Mouse (Mus musculus) kidney, adult 2 months (tissue): ENCODE results near the gene Olfr890. TPM values are rescaled to one million over a fixed set of nuclear protein-coding genes. Genes with fewer than 3 reads are reported as not detected.
"Not testable (repeated sequence)": the region's sequence is repeated elsewhere in the genome, so short reads cannot be mapped to it uniquely, and the experiment has no call there.

Source experiments
- DNase-seq: peaks from one replicate; pipeline ENCODE4 v3.0.0; 2021
- H3K27ac ChIP-seq: fragments of 200-500 bp; 2 replicates; pipeline ENCODE4 v1.5.1; 2012; ENCODE audit warnings: low read depth, low read length, control low read depth, inconsistent platforms; ENCODE audit not compliant: insufficient read depth
- H3K27me3 ChIP-seq: fragments of 200-500 bp; replicated peaks from 2 replicates; pipeline ENCODE4 v1.6.1; 2012; ENCODE audit warnings: mild to moderate bottlenecking, moderate library complexity, low read length, inconsistent platforms; ENCODE audit not compliant: control insufficient read depth, insufficient read depth
- H3K36me3 ChIP-seq: fragments of 200-500 bp; 2 replicates; pipeline ENCODE4 v1.6.1; 2012; ENCODE audit warnings: mild to moderate bottlenecking, moderate library complexity, low read length, inconsistent platforms; ENCODE audit not compliant: control insufficient read depth, insufficient read depth
- H3K4me1 ChIP-seq: fragments of 200-500 bp; 2 replicates; pipeline ENCODE4 v1.6.1; 2011; ENCODE audit warnings: low read length; ENCODE audit not compliant: control insufficient read depth, insufficient read depth
- H3K4me3 ChIP-seq: fragments of 200-500 bp; 2 replicates; pipeline ENCODE4 v1.5.1; 2011; ENCODE audit warnings: mild to moderate bottlenecking, low read depth, low read length, control low read depth; ENCODE audit not compliant: insufficient read depth
- CTCF ChIP-seq: fragments of 200-500 bp; conservative IDR thresholded peaks from 2 replicates; pipeline ENCODE4 v1.5.1; 2011; ENCODE audit warnings: low read depth, mild to moderate bottlenecking, control low read depth, low read length, moderate library complexity, mixed read lengths; ENCODE audit not compliant: insufficient read depth, insufficient read length
- POLR2A ChIP-seq: fragments of 200-500 bp; IDR thresholded peaks from one replicate; pipeline ENCODE4 v1.6.1; 2011; ENCODE audit warnings: low read depth, low read length, control low read depth
- WGBS: fragments of 180-500 bp; shearing (Covaris S2); methylation state at CpG from one replicate; pipeline ENCODE4 v1.1.7; 2018; 5-methylcytosine and 5-hydroxymethylcytosine counted together
- polyA plus RNA-seq: library from polyadenylated mRNA; depleted of rRNA; stranded (reverse); fragments of >200 nt; gene quantifications from 2 replicates; pipeline ENCODE4 v1.2.3, GENCODE M21; 2012; rRNA removed

Gene Olfr890
- not detected in 2 replicates for polyA plus RNA-seq

DNA sequence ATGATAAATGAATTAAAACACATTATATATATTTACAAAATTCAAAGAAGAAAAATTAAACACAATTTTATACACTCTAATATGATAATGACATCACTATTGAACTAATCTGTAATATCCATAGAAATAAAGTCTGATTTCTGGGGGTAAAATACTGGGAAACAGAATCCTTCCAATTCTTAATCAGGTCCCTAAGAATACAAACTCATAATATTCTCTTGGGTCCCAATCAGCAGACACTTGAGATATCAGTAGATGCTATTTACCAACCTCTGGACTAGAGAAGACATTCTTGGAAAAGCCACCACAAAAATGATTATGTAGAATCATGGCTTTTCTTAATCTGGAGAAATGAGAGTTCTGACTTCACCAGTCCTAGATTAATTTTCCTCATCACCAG lies at the start of gene Olfr890:
Olfr890 (plus strand) TSS at position 301 of the 400 bp plus-strand sequence.
- no peaks in the 10 kb centered on the region for H3K4me1 ChIP-seq
- H3K4me3 ChIP-seq = no peak within 1 kb of the TSS
- H3K27ac ChIP-seq = no peak within 1 kb of the TSS
- no peaks in the 10 kb centered on the region for H3K27me3 ChIP-seq
- TF ChIP-seq CTCF (no peak), POLR2A (no peak)
- no peaks in the 10 kb centered on the region for H3K36me3 ChIP-seq
- no peak for DNase-seq

GRCm38 (mm10) chr9:38107828-38108227 lies 34.5 kb upstream of the Olfr890 start, which contains the start of gene Olfr888:
Gene Olfr888 (plus strand): TSS chr9:38108128.
- H3K4me1 ChIP-seq = no peaks in the 10 kb centered on the region
- no peak within 1 kb of the TSS for H3K4me3 ChIP-seq
- H3K36me3 ChIP-seq = no peaks in the 10 kb centered on the region
- no peak for TF ChIP-seq POLR2A
- TF ChIP-seq CTCF = no peak
- 70% methylated on average over 1 of the region's 1 CpGs for WGBS
- H3K27ac ChIP-seq = no peak within 1 kb of the TSS
- no peaks in the 10 kb centered on the region for H3K27me3 ChIP-seq
- no peak for DNase-seq

GRCm38 (mm10) chr9:38114898-38115297 lies 27.4 kb upstream of the Olfr890 start, which contains the start of gene Olfr889:
Gene Olfr889 (plus strand): TSS chr9:38115198.
- no peaks in the 10 kb centered on the region for H3K36me3 ChIP-seq
- no peak within 1 kb of the TSS for H3K27ac ChIP-seq
- TF ChIP-seq POLR2A (no peak), CTCF (no peak)
- no peaks in the 10 kb centered on the region for H3K4me1 ChIP-seq
- no peak for DNase-seq
- H3K4me3 ChIP-seq = no peak within 1 kb of the TSS
- no peaks in the 10 kb centered on the region for H3K27me3 ChIP-seq

GRCm38 (mm10) chr9:38168341-38168740 lies 26.0 kb downstream of the Olfr890 start:
- DNase-seq, H3K27ac ChIP-seq, H3K4me3 ChIP-seq, H3K27me3 ChIP-seq, H3K36me3 ChIP-seq, H3K4me1 ChIP-seq: not testable (repeated sequence)
- WGBS = 46% methylated on average over 2 of the region's 2 CpGs

DNA sequence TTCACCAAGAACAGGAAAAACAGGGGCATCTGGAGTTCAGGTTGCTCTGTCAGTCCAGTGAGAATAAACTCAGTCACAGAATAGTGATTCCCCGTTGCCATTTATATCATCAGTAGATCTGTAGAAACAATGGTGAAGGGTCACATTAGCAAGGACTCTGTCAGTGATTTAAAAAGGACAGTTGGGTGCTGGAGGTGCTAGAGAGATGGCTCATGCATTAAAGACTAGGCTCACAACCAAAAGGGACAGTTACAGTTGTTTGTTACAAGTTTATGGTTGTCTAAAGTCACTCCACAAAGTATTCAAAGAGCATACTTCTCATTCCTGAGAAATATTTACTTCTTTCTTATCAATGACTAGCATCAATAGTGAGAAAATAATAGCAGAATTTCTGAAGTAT lies 38.4 kb downstream of the Olfr890 start, which contains the start of gene Olfr891:
Olfr891 (minus strand) TSS at position 101 of the 400 bp plus-strand sequence.
- H3K4me1 ChIP-seq = no peaks in the 10 kb centered on the region
- H3K27me3 ChIP-seq = no peaks in the 10 kb centered on the region
- no peak within 1 kb of the TSS for H3K27ac ChIP-seq
- H3K4me3 ChIP-seq = no peak within 1 kb of the TSS
- TF ChIP-seq POLR2A (no peak), CTCF (no peak)
- WGBS = 70% methylated on average over 1 of the region's 1 CpGs
- no peak for DNase-seq
- H3K36me3 ChIP-seq = no peaks in the 10 kb centered on the region

Other genes starting within 250 kb of the Olfr890 start
- gene Olfr145, start 245.8 kb upstream of the Olfr890 start, polyA plus RNA-seq = not detected in 2 replicates
- gene Olfr878, start 224.7 kb upstream of the Olfr890 start, polyA plus RNA-seq = not detected in 2 replicates
- gene Olfr881, start 150.7 kb upstream of the Olfr890 start, polyA plus RNA-seq = not detected in 2 replicates
- gene Olfr883, start 116.7 kb upstream of the Olfr890 start, polyA plus RNA-seq = not detected in 2 replicates
- gene Olfr884, start 96.0 kb upstream of the Olfr890 start, polyA plus RNA-seq = not detected in 2 replicates
- not detected in 2 replicates for gene Olfr885, start 81.2 kb upstream of the Olfr890 start, polyA plus RNA-seq
- gene Olfr887, start 58.4 kb upstream of the Olfr890 start, polyA plus RNA-seq = not detected in 2 replicates
- gene Olfr888, start 34.4 kb upstream of the Olfr890 start, polyA plus RNA-seq = not detected in 2 replicates
- gene Olfr889, start 27.3 kb upstream of the Olfr890 start, polyA plus RNA-seq = not detected in 2 replicates
- not detected in 2 replicates for gene Olfr891, start 38.3 kb downstream of the Olfr890 start, polyA plus RNA-seq
- not detected in 2 replicates for gene Olfr893, start 65.8 kb downstream of the Olfr890 start, polyA plus RNA-seq
- not detected in 2 replicates for gene Olfr894, start 75.5 kb downstream of the Olfr890 start, polyA plus RNA-seq
- not detected in 2 replicates for gene Olfr143, start 110.3 kb downstream of the Olfr890 start, polyA plus RNA-seq
- not detected in 2 replicates for gene Olfr895, start 125.3 kb downstream of the Olfr890 start, polyA plus RNA-seq
- gene Olfr896-ps1, start 148.6 kb downstream of the Olfr890 start, polyA plus RNA-seq = not detected in 2 replicates
- not detected in 2 replicates for gene Olfr25, start 186.5 kb downstream of the Olfr890 start, polyA plus RNA-seq
- not detected in 2 replicates for gene Olfr898, start 205.9 kb downstream of the Olfr890 start, polyA plus RNA-seq
- gene Olfr250, start 224.4 kb downstream of the Olfr890 start, polyA plus RNA-seq = not detected in 2 replicates
- gene Olfr251, start 234.6 kb downstream of the Olfr890 start, polyA plus RNA-seq = not detected in 2 replicates